Mouse (Mus musculus) testis, adult 2 months (tissue): Measurements from ENCODE around the gene Igf1r.

Source experiments
- CTCF ChIP-seq: fragments of 200-500 bp; IDR thresholded peaks from 2 replicates; pipeline ENCODE4 v1.5.1; 2012; ENCODE audit warnings: low read depth, mild to moderate bottlenecking, inconsistent platforms, low read length, moderate library complexity; ENCODE audit not compliant: control insufficient read depth, insufficient read depth, insufficient replicate concordance
- POLR2A ChIP-seq: fragments of 200-500 bp; IDR thresholded peaks from 2 replicates; pipeline ENCODE4 v1.6.1; 2012; ENCODE audit warnings: low read depth, mild to moderate bottlenecking, inconsistent platforms, low read length, moderate library complexity; ENCODE audit not compliant: control insufficient read depth

DNA sequence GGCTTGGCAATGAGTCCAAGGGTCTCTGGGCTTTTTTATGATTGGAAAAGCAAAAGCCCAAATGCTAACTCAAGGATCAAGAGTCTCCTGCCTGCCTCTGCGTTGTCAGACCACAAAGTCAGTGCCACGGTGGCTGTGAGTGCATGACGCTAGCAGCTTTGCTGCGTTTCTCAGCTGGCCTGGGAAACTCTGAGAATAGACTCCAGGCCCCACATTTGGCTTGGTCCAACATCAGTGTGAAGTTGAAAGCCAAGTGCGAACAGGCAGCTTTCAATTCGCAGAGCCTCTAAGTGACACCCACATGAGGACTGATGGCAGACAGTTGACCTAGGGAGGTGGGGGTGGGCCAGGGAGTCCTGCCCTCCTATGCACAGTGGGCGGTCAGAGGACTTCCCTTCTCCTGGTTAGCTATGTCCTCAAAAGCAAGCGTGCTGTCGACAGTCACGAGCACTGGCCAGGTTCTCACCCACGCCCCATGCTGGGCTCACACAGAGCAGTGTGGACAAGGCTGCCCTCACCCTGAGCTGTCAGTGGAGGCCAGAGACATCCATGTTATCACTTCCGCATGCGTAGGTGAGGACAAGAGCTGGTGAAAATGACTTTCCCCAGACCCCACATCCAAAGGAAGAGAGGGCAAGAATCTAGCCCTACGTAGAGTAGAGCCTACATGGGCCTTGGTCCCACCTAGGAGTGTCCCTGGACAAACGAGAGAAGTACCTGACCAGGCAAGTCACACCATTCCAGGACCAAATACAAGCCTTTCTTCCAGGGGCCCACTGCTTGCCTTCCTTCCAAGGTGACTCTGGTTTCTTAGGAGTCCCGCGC, 305.9 kb downstream of the Igf1r start:
- no peak for TF ChIP-seq CTCF
- TF ChIP-seq POLR2A = no peak
